Mouse (Mus musculus) cerebellum, adult 18-20 months (tissue): ENCODE data around the gene Olfr1356.
"Not testable (repeated sequence)": the region's sequence is repeated elsewhere in the genome, so short reads cannot be mapped to it uniquely, and the experiment has no call there.

Experiments
- DNase-seq, 2 experiments: peaks; one replicate each; pipeline ENCODE4 v3.0.0; 2021

The Olfr1356 gene

DNA sequence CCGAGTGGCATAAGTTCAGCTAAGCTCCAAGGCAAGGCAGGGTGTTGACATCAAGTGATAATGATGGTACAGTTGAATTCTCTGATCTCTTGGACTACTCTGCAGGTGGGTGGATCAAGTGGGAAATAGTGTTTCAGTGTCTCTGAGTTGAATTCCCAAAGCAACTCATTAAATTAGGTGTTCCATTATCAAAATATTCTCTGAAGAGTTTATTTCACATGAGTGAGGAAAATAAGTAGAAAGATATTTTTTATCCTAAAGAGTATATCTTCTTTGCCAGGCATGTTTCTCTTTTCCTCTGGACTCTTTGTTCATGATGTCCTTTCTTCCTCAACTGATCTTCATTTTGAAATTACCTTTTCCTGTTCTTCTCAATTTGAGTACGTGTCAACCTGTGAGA lies at the start of gene Olfr1356:
Olfr1356 (minus strand) TSS at position 101 of the 400 bp plus-strand sequence.
- no peak for DNase-seq

DNA sequence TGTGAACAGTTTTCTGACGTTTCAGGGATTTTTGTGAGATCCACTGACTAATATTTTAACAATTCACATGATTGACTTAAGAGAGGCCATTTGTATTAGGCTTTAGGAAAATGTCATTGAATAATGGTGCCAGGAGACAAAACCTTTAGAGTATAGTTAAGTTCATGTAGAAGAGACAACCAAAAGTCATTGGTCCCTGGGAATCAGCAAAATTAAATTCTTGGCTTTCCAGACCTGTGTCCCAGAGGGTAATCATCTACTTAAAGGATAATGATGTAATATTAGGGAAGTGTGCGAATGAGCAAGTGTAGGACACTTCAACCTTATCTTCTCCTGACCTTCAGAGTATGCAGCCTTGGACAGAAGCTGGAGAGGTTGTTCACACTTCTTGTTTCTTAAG lies 23.3 kb upstream of the Olfr1356 start, which contains the start of gene Olfr1355:
Olfr1355 (plus strand) TSS at position 301 of the 400 bp plus-strand sequence.
- DNase-seq: no peak

DNA sequence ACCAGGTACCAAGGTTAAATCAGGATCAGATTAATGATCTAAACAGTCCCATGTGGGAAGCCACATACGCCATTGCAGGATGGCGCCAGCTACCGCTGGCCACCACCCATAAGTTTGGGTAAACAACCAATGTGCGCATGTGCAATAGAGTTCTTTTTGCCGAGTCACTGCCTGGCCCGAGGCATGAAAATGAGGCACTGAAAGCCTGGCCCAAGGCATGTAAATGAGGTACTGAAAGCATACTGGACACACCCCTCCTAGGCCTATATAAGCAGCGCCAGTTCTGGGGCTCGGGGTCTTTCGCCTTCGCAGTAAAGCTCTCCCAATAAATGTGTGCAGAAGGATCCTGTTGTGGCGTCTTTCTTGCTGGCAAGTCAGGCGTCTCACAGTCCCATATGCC lies 11.5 kb downstream of the Olfr1356 start:
- DNase-seq: not testable (repeated sequence)

DNA sequence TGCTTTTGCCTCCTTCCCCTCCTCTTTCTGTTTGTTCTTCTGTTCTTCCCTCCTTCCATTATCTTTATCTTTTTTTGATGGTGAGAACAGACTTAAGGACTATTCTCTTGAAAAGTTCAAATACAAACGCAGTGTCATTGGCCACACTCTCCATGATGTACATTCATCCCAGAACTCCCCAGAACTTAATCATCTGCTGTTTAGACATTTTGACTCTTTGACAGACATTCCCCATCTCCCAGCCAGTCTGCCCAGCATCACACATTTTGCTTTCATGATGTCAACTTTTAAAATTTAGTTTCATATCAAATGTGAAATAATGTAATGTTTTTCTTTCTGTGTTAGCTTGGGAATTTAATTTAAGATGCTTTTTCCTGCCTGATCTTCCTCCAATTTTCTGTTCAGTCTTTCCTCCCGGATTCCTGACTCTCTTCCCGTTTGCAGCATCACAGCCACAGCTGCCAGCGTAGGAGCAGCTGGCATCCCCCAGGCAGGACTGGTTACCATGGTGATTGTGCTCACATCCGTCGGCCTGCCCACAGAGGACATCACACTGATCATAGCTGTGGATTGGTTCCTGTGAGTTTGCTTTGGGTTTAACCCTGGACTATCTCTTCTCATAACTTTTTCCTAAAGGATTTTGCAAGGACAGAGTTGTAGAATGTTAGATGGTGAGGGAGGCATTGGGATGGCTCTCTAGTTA lies 39.5 kb downstream of the Olfr1356 start:
- DNase-seq: no peak

DNA sequence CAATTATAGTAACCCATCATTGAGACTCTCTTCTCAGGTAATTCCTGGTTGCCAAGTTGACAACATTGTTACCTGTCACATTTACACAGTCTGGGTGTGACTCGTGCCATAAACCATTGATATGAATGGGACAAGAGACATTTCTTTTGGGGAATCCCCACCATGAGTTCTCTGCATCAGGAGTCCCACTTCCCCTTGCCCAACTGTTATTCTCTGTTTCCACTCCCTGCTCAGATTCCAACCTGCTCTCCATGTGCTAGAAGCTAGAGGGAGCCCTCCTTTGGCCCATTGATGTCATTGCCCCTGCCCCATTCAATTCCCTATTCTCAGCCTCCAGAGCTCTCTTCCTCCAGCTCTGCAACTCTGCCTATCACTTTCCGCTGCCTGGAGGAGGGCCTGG lies 50.5 kb downstream of the Olfr1356 start:
- DNase-seq: no peak
